Mouse (Mus musculus): ENCODE data around the gene Hoxa2. TPM values are rescaled to one million over a fixed set of nuclear protein-coding genes. Genes with fewer than 3 reads are reported as not detected.

Hoxa2 gene
- polyA plus RNA-seq, 1 experiment from 2014 or later: not detected

GRCm38 (mm10) chr6:52175864-52176263 is 11.2 kb upstream of the Hoxa2 start:
- ATAC-seq: no peak
- Histone ChIP-seq H3K36me3 (ENCODE audit: control insufficient read depth, insufficient read depth) (no peaks in the 10 kb centered on the region), H3K27ac (ENCODE audit: low read length) (no peak overlapping the region), H3K4me1 (replicated peaks; ENCODE audit: control insufficient read depth, insufficient read depth, low read length) (0 out of 2 replicates have a peak, but pooled peaks cover 3% of the 10 kb centered on the region), H3K9ac (replicated peaks; ENCODE audit: low read depth, low read length) (no peak overlapping the region), H3K9me3 (ENCODE audit: control insufficient read depth, low read length) (no peaks in the 10 kb centered on the region), H3K4me2 (ENCODE audit: low read length) (no peak overlapping the region), H3K4me3 (replicated peaks; ENCODE audit: low read length) (no peak overlapping the region), H3K27me3 (replicated peaks; ENCODE audit: control insufficient read depth, insufficient read depth, low read length) (peaks cover 88% of the 10 kb centered on the region)
- WGBS: 2% methylated on average over 25 of the region's 35 CpGs

DNA sequence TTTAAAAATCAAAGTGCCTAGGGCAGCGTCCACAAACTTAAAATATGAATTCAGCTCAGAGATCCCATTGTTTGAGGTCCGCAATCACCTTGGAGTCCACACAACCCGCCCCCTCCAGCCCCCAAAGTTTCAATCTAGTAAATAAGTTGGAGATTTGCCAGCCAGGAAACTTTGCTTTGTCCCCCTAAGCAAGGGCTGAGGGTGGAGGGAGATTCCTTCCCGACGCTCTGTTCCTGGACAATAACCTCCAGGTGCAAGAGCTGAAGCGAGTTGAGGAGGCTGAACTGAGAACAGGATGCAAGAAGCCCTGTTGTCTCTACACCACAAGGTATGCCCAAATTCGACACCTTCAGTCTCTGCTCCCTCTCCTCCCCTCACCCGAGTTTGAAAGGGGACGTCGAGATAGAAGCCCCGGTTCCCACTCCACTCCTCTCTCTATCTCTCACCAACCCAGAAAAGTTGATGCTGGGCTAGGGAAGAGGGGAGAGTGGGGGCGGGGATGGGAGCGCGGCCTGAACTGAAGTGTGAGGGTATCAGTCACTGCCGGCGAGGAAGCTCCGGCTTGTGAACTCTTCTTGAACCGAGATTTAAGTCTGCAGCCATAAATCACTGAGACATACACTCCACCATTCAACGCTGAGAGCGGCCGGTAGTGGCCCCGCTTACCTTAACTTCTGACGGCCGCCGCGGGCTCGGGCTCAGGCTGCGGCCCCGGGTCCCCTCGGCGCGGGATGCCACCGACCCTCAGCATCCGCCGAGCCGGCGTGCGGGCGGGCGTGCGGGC is 10.5 kb upstream of the Hoxa2 start:
- Histone ChIP-seq H3K9me3 (ENCODE audit: control insufficient read depth, low read length) (no peaks in the 10 kb centered on the region), H3K4me3 (replicated peaks; ENCODE audit: low read length) (no peak overlapping the region), H3K4me1 (replicated peaks; ENCODE audit: control insufficient read depth, insufficient read depth, low read length) (0 out of 2 replicates have a peak, but pooled peaks cover 3% of the 10 kb centered on the region), H3K9ac (replicated peaks; ENCODE audit: low read depth, low read length) (no peak overlapping the region), H3K36me3 (ENCODE audit: control insufficient read depth, insufficient read depth) (no peaks in the 10 kb centered on the region), H3K4me2 (ENCODE audit: low read length) (no peak overlapping the region), H3K27me3 (replicated peaks; ENCODE audit: control insufficient read depth, insufficient read depth, low read length) (peaks cover 88% of the 10 kb centered on the region), H3K27ac (ENCODE audit: low read length) (no peak overlapping the region)
- under 1% methylated on average over 41 of the region's 41 CpGs for WGBS
- no peak for ATAC-seq

- H3K9me3 ChIP-seq (ENCODE audit: control insufficient read depth, low read length): no peaks in the 10 kb centered on the region
- peaks cover 84% of the 10 kb centered on the region for H3K27me3 ChIP-seq (replicated peaks; ENCODE audit: control insufficient read depth, insufficient read depth, low read length)
- no peak overlapping the region for H3K4me3 ChIP-seq (replicated peaks; ENCODE audit: low read length)
- ATAC-seq: no peak
- H3K36me3 ChIP-seq (ENCODE audit: control insufficient read depth, insufficient read depth): no peaks in the 10 kb centered on the region
- no peak overlapping the region for H3K9ac ChIP-seq (replicated peaks; ENCODE audit: low read depth, low read length)
- WGBS: 5% methylated on average over 4 of the region's 4 CpGs
- 0 out of 2 replicates have a peak, but pooled peaks cover 3% of the 10 kb centered on the region for H3K4me1 ChIP-seq (replicated peaks; ENCODE audit: control insufficient read depth, insufficient read depth, low read length)
- H3K4me2 ChIP-seq (ENCODE audit: low read length): no peak overlapping the region
- H3K27ac ChIP-seq (ENCODE audit: low read length): no peak overlapping the region
Measured at GRCm38 (mm10) chr6:52173648-52174047, 9.0 kb upstream of the Hoxa2 start.

DNA sequence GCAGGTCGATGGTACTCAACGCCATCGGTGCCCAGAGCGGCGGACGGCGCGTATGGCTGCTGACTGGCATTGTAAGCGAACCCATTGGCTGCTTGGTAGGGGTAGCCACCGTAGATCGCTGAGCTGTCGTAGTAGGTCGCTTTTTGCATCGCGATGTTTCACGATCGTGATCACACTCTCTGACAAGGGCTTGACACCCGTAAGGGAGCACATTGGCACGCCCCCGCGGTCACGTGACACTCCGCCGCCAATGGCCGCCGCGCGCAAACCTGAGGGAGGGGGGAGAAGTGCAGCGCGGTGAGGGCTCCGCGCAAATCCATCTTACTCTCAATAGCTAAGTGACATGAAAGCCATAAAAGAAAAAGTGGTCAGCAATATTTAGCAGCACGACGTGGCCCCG is 7.9 kb upstream of the Hoxa2 start:
- under 1% methylated on average over 35 of the region's 35 CpGs for WGBS
- Histone ChIP-seq H3K36me3 (ENCODE audit: control insufficient read depth, insufficient read depth) (no peaks in the 10 kb centered on the region), H3K27me3 (replicated peaks; ENCODE audit: control insufficient read depth, insufficient read depth, low read length) (peaks cover 84% of the 10 kb centered on the region), H3K9ac (replicated peaks; ENCODE audit: low read depth, low read length) (no peak overlapping the region), H3K4me3 (replicated peaks; ENCODE audit: low read length) (0 out of 2 replicates have a peak overlapping the region, but pooled peaks have one; percentile 14), H3K4me1 (replicated peaks; ENCODE audit: control insufficient read depth, insufficient read depth, low read length) (0 out of 2 replicates have a peak, but pooled peaks cover 3% of the 10 kb centered on the region), H3K4me2 (ENCODE audit: low read length) (peak overlapping the region; percentile 34; the same call in 1 of the 2 replicates), H3K9me3 (ENCODE audit: control insufficient read depth, low read length) (no peaks in the 10 kb centered on the region), H3K27ac (ENCODE audit: low read length) (no peak overlapping the region)
- ATAC-seq: no peak

- Histone ChIP-seq H3K9me3 (ENCODE audit: control insufficient read depth, low read length) (no peaks in the 10 kb centered on the region), H3K36me3 (ENCODE audit: control insufficient read depth, insufficient read depth) (no peaks in the 10 kb centered on the region), H3K4me2 (ENCODE audit: low read length) (no peak overlapping the region), H3K9ac (replicated peaks; ENCODE audit: low read depth, low read length) (no peak overlapping the region), H3K4me3 (replicated peaks; ENCODE audit: low read length) (no peak overlapping the region), H3K4me1 (replicated peaks; ENCODE audit: control insufficient read depth, insufficient read depth, low read length) (0 out of 2 replicates have a peak, but pooled peaks cover 3% of the 10 kb centered on the region), H3K27ac (ENCODE audit: low read length) (no peak overlapping the region), H3K27me3 (replicated peaks; ENCODE audit: control insufficient read depth, insufficient read depth, low read length) (peaks cover 85% of the 10 kb centered on the region)
- ATAC-seq: no peak
- WGBS: 2% methylated on average over 6 of the region's 7 CpGs
Measured at GRCm38 (mm10) chr6:52171938-52172337, 7.3 kb upstream of the Hoxa2 start.

GRCm38 (mm10) chr6:52171331-52171730 is 6.7 kb upstream of the Hoxa2 start:
- no peak overlapping the region for H3K4me3 ChIP-seq (replicated peaks; ENCODE audit: low read length)
- peaks cover 85% of the 10 kb centered on the region for H3K27me3 ChIP-seq (replicated peaks; ENCODE audit: control insufficient read depth, insufficient read depth, low read length)
- H3K4me1 ChIP-seq (replicated peaks; ENCODE audit: control insufficient read depth, insufficient read depth, low read length): 0 out of 2 replicates have a peak, but pooled peaks cover 3% of the 10 kb centered on the region
- 2% methylated on average over 4 of the region's 4 CpGs for WGBS
- H3K4me2 ChIP-seq (ENCODE audit: low read length): no peak overlapping the region
- no peak overlapping the region for H3K27ac ChIP-seq (ENCODE audit: low read length)
- no peak overlapping the region for H3K9ac ChIP-seq (replicated peaks; ENCODE audit: low read depth, low read length)
- no peaks in the 10 kb centered on the region for H3K9me3 ChIP-seq (ENCODE audit: control insufficient read depth, low read length)
- H3K36me3 ChIP-seq (ENCODE audit: control insufficient read depth, insufficient read depth): no peaks in the 10 kb centered on the region
- no peak for ATAC-seq

- Histone ChIP-seq H3K9ac (replicated peaks; ENCODE audit: low read depth, low read length) (no peak overlapping the region), H3K4me2 (ENCODE audit: low read length) (no peak overlapping the region), H3K9me3 (ENCODE audit: control insufficient read depth, low read length) (no peaks in the 10 kb centered on the region), H3K36me3 (ENCODE audit: control insufficient read depth, insufficient read depth) (no peaks in the 10 kb centered on the region), H3K4me3 (replicated peaks; ENCODE audit: low read length) (no peak overlapping the region), H3K4me1 (replicated peaks; ENCODE audit: control insufficient read depth, insufficient read depth, low read length) (0 out of 2 replicates have a peak, but pooled peaks cover 3% of the 10 kb centered on the region), H3K27ac (ENCODE audit: low read length) (no peak overlapping the region), H3K27me3 (replicated peaks; ENCODE audit: control insufficient read depth, insufficient read depth, low read length) (peaks cover 85% of the 10 kb centered on the region)
- no peak for ATAC-seq
- 3% methylated on average over 5 of the region's 5 CpGs for WGBS
Measured at GRCm38 (mm10) chr6:52170898-52171223, 6.2 kb upstream of the Hoxa2 start.

DNA sequence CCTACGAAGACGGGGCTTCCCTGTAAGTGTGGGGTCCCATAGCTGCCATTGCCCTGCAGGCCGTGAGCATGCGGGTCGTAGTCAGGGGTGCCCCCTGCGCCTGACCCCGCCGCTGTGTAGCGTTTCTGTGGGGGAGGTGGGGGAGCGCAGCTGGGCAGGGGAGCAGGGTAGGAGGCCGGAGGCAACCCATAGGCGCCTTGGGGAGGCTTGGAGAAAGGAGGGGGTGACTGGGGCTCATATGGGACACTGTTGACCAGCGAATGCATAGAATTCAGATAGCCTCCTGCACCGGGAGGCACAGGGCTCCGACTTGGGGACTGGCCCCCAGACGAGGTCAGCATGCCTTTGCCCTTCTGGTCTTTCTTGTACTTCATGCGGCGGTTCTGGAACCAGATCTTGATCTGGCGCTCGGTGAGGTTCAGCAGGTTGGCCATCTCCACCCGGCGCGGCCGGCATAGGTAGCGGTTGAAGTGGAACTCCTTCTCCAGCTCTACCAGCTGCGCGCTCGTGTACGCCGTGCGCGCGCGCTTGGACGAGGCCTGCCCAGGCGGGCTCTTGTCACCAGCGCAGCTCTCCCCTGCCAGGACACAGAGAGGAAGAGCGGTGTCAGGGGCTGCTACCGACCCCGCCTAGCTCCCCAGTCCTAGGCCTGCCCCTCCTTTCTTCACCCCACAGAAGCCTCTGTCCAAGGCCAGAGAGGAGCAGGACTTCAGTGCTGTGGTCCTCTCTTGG is 5.7 kb upstream of the Hoxa2 start:
- Histone ChIP-seq H3K27me3 (replicated peaks; ENCODE audit: control insufficient read depth, insufficient read depth, low read length) (peaks cover 88% of the 10 kb centered on the region), H3K4me2 (ENCODE audit: low read length) (no peak overlapping the region), H3K36me3 (ENCODE audit: control insufficient read depth, insufficient read depth) (no peaks in the 10 kb centered on the region), H3K9ac (replicated peaks; ENCODE audit: low read depth, low read length) (no peak overlapping the region), H3K27ac (ENCODE audit: low read length) (no peak overlapping the region), H3K4me3 (replicated peaks; ENCODE audit: low read length) (no peak overlapping the region), H3K9me3 (ENCODE audit: control insufficient read depth, low read length) (no peaks in the 10 kb centered on the region), H3K4me1 (replicated peaks; ENCODE audit: control insufficient read depth, insufficient read depth, low read length) (0 out of 2 replicates have a peak, but pooled peaks cover 3% of the 10 kb centered on the region)
- ATAC-seq: no peak
- WGBS: 1% methylated on average over 40 of the region's 40 CpGs

DNA sequence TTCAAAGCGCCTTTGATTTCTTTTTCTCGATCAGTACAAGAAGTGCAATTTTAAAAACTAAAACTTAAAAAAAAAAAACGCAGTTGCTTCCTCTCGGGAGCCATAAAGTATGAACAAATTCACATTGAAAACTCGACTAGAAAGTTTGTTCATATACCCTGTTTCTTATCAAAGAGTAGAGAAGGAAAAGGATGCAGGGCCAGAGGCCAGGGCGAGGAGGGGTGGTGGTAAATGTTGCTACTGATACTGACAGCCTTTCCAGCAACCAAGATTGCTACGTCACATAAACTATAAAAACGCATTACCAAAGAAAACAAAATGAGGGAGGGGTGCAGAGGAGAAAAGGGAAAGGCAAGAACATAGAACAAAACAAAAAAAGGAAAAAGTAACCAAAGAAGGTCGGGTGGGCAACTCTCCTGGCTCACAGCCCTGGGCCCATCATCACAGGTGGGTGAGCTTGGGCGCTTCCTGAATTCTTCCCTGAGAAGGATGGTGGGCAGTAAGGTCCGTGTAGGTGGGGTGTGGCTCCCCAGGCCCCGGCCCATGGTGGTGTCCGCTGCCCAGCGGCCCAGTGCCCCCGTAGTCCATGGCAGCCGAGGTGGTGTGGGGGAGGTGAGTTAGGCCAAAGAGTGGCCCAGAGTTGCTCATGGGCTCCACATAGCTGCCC is 5.0 kb upstream of the Hoxa2 start:
- H3K27ac ChIP-seq (ENCODE audit: low read length): no peak overlapping the region
- WGBS: 3% methylated on average over 16 of the region's 16 CpGs

More for the DNA sequence above, 5.0 kb upstream of the Hoxa2 start:
- Histone ChIP-seq H3K27me3 (replicated peaks; ENCODE audit: control insufficient read depth, insufficient read depth, low read length) (peaks cover 87% of the 10 kb centered on the region), H3K4me1 (replicated peaks; ENCODE audit: control insufficient read depth, insufficient read depth, low read length) (0 out of 2 replicates have a peak, but pooled peaks cover 3% of the 10 kb centered on the region), H3K9ac (replicated peaks; ENCODE audit: low read depth, low read length) (no peak overlapping the region), H3K9me3 (ENCODE audit: control insufficient read depth, low read length) (no peaks in the 10 kb centered on the region), H3K4me2 (ENCODE audit: low read length) (no peak overlapping the region), H3K36me3 (ENCODE audit: control insufficient read depth, insufficient read depth) (no peaks in the 10 kb centered on the region), H3K4me3 (replicated peaks; ENCODE audit: low read length) (no peak overlapping the region)
- no peak for ATAC-seq
